In the genomic region with DNA sequence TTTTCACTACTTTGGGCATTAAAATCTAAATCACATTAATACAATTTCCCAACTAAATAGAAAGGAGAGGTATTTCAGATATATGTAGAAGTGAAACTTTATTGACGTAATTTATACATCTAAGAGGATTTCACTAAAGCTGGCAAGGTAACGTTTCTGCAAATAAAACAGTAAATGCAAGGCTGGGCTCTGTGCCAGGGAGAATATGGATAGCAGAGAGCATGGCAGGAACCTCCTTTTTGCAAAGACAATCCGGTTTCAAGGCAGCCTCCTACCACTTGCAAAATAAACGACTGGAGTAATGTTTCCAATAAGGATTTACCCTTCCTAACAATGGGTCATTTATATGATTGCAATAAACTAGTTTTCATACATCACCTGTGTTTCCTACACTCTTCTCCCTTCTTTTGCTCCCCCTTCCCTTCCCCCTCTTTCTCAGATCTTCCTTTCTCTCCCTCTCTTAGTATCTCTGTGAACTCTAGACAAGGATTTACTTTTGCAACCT, we compare ENCODE assay signal across 8 mouse cellular contexts. TPM values are rescaled to one million over a fixed set of nuclear protein-coding genes. Genes with fewer than 3 reads are reported as not detected.
DNase-seq lines count a peak whose midpoint lies in the region; ATAC-seq lines count a peak whose summit lies in the region.

No protein-coding gene starts in this region.

- H3K9ac ChIP-seq in heart, embryonic 14.5 days (ENCODE audit: low read length): peak overlapping the region; percentile 99
- no peak overlapping the region for H3K9ac ChIP-seq in hindbrain, embryonic 13.5 days
- no peak overlapping the region for H3K9ac ChIP-seq in midbrain, embryonic 13.5 days (replicated peaks)

- H3K27me3 ChIP-seq in heart, embryonic 14.5 days (ENCODE audit: control insufficient read depth, insufficient read depth, low read length): no peaks in the 10 kb centered on the region
- peaks cover 64% of the 10 kb centered on the region for H3K27me3 ChIP-seq in embryonic facial prominence, embryonic 10.5 days (replicated peaks; ENCODE audit: low read depth, poor library complexity, severe bottlenecking)
- peaks cover 29% of the 10 kb centered on the region for H3K27me3 ChIP-seq in hindbrain, embryonic 13.5 days
- H3K27me3 ChIP-seq in midbrain, embryonic 13.5 days: peaks cover 47% of the 10 kb centered on the region

- peak overlapping the region in 1 of 2 experiments; percentile 98; a peak in 2 of 4 replicates for H3K4me3 ChIP-seq in heart, embryonic 14.5 days (ENCODE audit: control insufficient read depth in 1 of 2, insufficient read depth in 1 of 2, low read depth in 1 of 2, low read length in 2 of 2)
- H3K4me3 ChIP-seq in embryonic facial prominence, embryonic 10.5 days: peak overlapping the region; percentile 74; the same call in 1 of the 2 replicates
- H3K4me3 ChIP-seq in hindbrain, embryonic 13.5 days: peak overlapping the region; percentile 89
- 0 out of 2 replicates have a peak overlapping the region, but pooled peaks have one; percentile 72 for H3K4me3 ChIP-seq in midbrain, embryonic 13.5 days (replicated peaks)

- no peak for DNase-seq in heart, postnatal 10 days
- no peak for DNase-seq in embryonic facial prominence, embryonic 10.5 days (ENCODE audit: low spot score)
- DNase-seq in urinary bladder, postnatal 10 days (ENCODE audit: low spot score): no peak
- no peak for DNase-seq in c-Kit-positive CD71-positive TER-119-positive erythroid progenitor cells, embryonic 14.5 days (ENCODE audit: low spot score)

- peak overlapping the region; percentile 82 for H3K4me2 ChIP-seq in heart, embryonic 14.5 days (ENCODE audit: low read length)
- H3K4me2 ChIP-seq in hindbrain, embryonic 13.5 days: peak overlapping the region; percentile 88
- H3K4me2 ChIP-seq in midbrain, embryonic 13.5 days (replicated peaks): peak overlapping the region; percentile 88

- H3K27ac ChIP-seq in heart, embryonic 14.5 days (replicated peaks in 1 of 2; ENCODE audit: control insufficient read depth in 1 of 2, insufficient read depth in 1 of 2, low read depth in 2 of 2, low read length in 2 of 2): peak overlapping the region; percentile 91 to 98
- H3K27ac ChIP-seq in embryonic facial prominence, embryonic 10.5 days (replicated peaks): peak overlapping the region; percentile 70
- peak overlapping the region; percentile 80 for H3K27ac ChIP-seq in hindbrain, embryonic 13.5 days
- peak overlapping the region; percentile 61 for H3K27ac ChIP-seq in midbrain, embryonic 13.5 days

- H3K36me3 ChIP-seq in heart, embryonic 14.5 days (ENCODE audit: control insufficient read depth, insufficient read depth, low read length): no peaks in the 10 kb centered on the region
- no peaks in the 10 kb centered on the region for H3K36me3 ChIP-seq in embryonic facial prominence, embryonic 10.5 days (replicated peaks)
- no peaks in the 10 kb centered on the region for H3K36me3 ChIP-seq in hindbrain, embryonic 13.5 days
- no peaks in the 10 kb centered on the region for H3K36me3 ChIP-seq in midbrain, embryonic 13.5 days

- peaks cover 0 to 19% of the 10 kb centered on the region in 2 experiments; a peak in 3 of 4 replicates for H3K4me1 ChIP-seq in heart, embryonic 14.5 days (ENCODE audit: control insufficient read depth in 2 of 2, insufficient read depth in 2 of 2, low read length in 2 of 2)
- peaks cover 60% of the 10 kb centered on the region for H3K4me1 ChIP-seq in embryonic facial prominence, embryonic 10.5 days
- H3K4me1 ChIP-seq in hindbrain, embryonic 13.5 days (replicated peaks): peaks cover 40% of the 10 kb centered on the region
- peaks cover 47% of the 10 kb centered on the region for H3K4me1 ChIP-seq in midbrain, embryonic 13.5 days (replicated peaks)

- 23% methylated on average over 4 of the region's 4 CpGs for WGBS in heart, embryonic 14.5 days
- WGBS in embryonic facial prominence, embryonic 10.5 days: 16% methylated on average over 4 of the region's 4 CpGs
- WGBS in hindbrain, embryonic 13.5 days: 14% methylated on average over 4 of the region's 4 CpGs
- WGBS in midbrain, embryonic 13.5 days: 16% methylated on average over 4 of the region's 4 CpGs

- ATAC-seq in heart, embryonic 14.5 days (ENCODE audit: insufficient number of reproducible peaks, insufficient read depth, low FRiP score, low read depth): no peak
- ATAC-seq in hindbrain, embryonic 13.5 days (ENCODE audit: low FRiP score): no peak
- ATAC-seq in midbrain, embryonic 13.5 days: no peak
- ATAC-seq in megakaryocyte progenitor cell, adult 5-6 weeks (replicated peaks; ENCODE audit: poor library complexity): no peak

- intact Hi-C loops in heart, postnatal 10 days (cut with DNase I): loop anchor here (5.0 kb wide), 1 partner anchor 333 kb away; no protein-coding TSS in a partner anchor

- H3K9me3 ChIP-seq in heart, embryonic 14.5 days (ENCODE audit: control insufficient read depth, low read length): no peaks in the 10 kb centered on the region
- no peaks in the 10 kb centered on the region for H3K9me3 ChIP-seq in embryonic facial prominence, embryonic 10.5 days
- no peaks in the 10 kb centered on the region for H3K9me3 ChIP-seq in hindbrain, embryonic 13.5 days
- no peaks in the 10 kb centered on the region for H3K9me3 ChIP-seq in midbrain, embryonic 13.5 days

RNA-seq across cellular contexts. Expression of a gene that starts 2.0 kb away (rescaled TPM):
- polyA plus RNA-seq in heart, embryonic 14.5 days (2014; fragmentation: Nextera tagmentation; extraction: Ambion mirVana): 50.9 and 54.3 TPM in 2 replicates
- 100 to 1,000 TPM; 196 to 199 TPM for total RNA-seq in heart, postnatal 10 days (2021)
- polyA plus RNA-seq in embryonic facial prominence, embryonic 10.5 days (2016; fragmentation: Nextera tagmentation; extraction: Ambion mirVana): 8.0 and 17.0 TPM in 2 replicates
- 48.1 and 53.2 TPM in 2 replicates for polyA plus RNA-seq in hindbrain, embryonic 13.5 days (2015; fragmentation: Nextera tagmentation; extraction: Ambion mirVana)
- 31.7 and 36.2 TPM in 2 replicates for polyA plus RNA-seq in midbrain, embryonic 13.5 days (2015; fragmentation: Nextera tagmentation; extraction: Ambion mirVana)
- total RNA-seq in megakaryocyte progenitor cell, adult 5-6 weeks (2015): 21.5 and 35.1 TPM in 2 replicates
- 1.5 and 3.9 TPM in 2 replicates for total RNA-seq in megakaryocyte progenitor cell, adult 5-6 weeks (2017)

RNA-seq across cellular contexts. Expression of a gene that starts 3.4 kb away (rescaled TPM):
- polyA plus RNA-seq in heart, embryonic 14.5 days (2014; fragmentation: Nextera tagmentation; extraction: Ambion mirVana): 0.57 and 0.59 TPM in 2 replicates
- under 1 TPM; 0.34 to 0.47 TPM for total RNA-seq in heart, postnatal 10 days (2021)
- 10.9 and 13.6 TPM in 2 replicates for polyA plus RNA-seq in embryonic facial prominence, embryonic 10.5 days (2016; fragmentation: Nextera tagmentation; extraction: Ambion mirVana)
- 34.2 and 37.0 TPM in 2 replicates for polyA plus RNA-seq in hindbrain, embryonic 13.5 days (2015; fragmentation: Nextera tagmentation; extraction: Ambion mirVana)
- polyA plus RNA-seq in midbrain, embryonic 13.5 days (2015; fragmentation: Nextera tagmentation; extraction: Ambion mirVana): 22.5 and 24.4 TPM in 2 replicates
- total RNA-seq in megakaryocyte progenitor cell, adult 5-6 weeks (2015): not detected in 2 replicates
- not detected in 2 replicates for total RNA-seq in megakaryocyte progenitor cell, adult 5-6 weeks (2017)
